Mouse (Mus musculus) lung, postnatal 0 days (tissue): Measurements from ENCODE around the gene Prss46. TPM values are rescaled to one million over a fixed set of nuclear protein-coding genes. Genes with fewer than 3 reads are reported as not detected.

Experiments
- ATAC-seq: fragments of 200-750 bp; cut with Nextera tagmentation; 2 replicates; pipeline ENCODE4 v1.8.0; 2017; ENCODE audit warnings: moderate library complexity
- DNase-seq: peaks from one replicate; pipeline ENCODE4 v3.0.0-alpha.2; 2016; ENCODE audit warnings: low spot score
- H3K27ac ChIP-seq: fragments of 300-500 bp; sonication (generic); 2 replicates; pipeline ENCODE4 v1.5.1; 2014; ENCODE audit warnings: antibody characterized with exemption, mild to moderate bottlenecking, low read length, mixed read lengths
- H3K27me3 ChIP-seq: fragments of 300-500 bp; sonication (generic); replicated peaks from 2 replicates; pipeline ENCODE4 v1.6.1; 2014; ENCODE audit warnings: low read length, mixed read lengths; ENCODE audit not compliant: insufficient read depth
- H3K36me3 ChIP-seq: fragments of 300-500 bp; sonication (generic); 2 replicates; pipeline ENCODE4 v1.6.1; 2014; ENCODE audit warnings: low read length, mixed read lengths; ENCODE audit not compliant: insufficient read depth
- H3K4me1 ChIP-seq: fragments of 300-500 bp; sonication (generic); 2 replicates; pipeline ENCODE4 v1.6.1; 2014; ENCODE audit warnings: antibody characterized with exemption, low read depth, low read length, mixed read lengths; ENCODE audit not compliant: insufficient read depth
- H3K4me2 ChIP-seq: fragments of 300-500 bp; sonication (generic); replicated peaks from 2 replicates; pipeline ENCODE4 v1.6.1; 2014; ENCODE audit warnings: low read depth, mild to moderate bottlenecking, low read length, moderate library complexity, mixed read lengths
- H3K4me3 ChIP-seq: fragments of 300-500 bp; sonication (generic); 2 replicates; pipeline ENCODE4 v1.5.1; 2014; ENCODE audit warnings: low read depth, low read length
- H3K9ac ChIP-seq: fragments of 300-500 bp; sonication (generic); replicated peaks from 2 replicates; pipeline ENCODE4 v1.6.1; 2014; ENCODE audit warnings: low read depth, mild to moderate bottlenecking
- H3K9me3 ChIP-seq: fragments of 300-500 bp; sonication (generic); 2 replicates; pipeline ENCODE4 v1.6.1; 2016; ENCODE audit warnings: low read length, mixed read lengths
- CTCF ChIP-seq: IDR thresholded peaks from 2 replicates; pipeline ENCODE4 v1.5.1; 2016; ENCODE audit warnings: antibody characterized with exemption, mild to moderate bottlenecking
- EP300 ChIP-seq: IDR thresholded peaks from 2 replicates; pipeline ENCODE4 v1.6.1; 2016; ENCODE audit warnings: antibody characterized with exemption, mild to moderate bottlenecking, control low read depth
- WGBS: fragments of 180-500 bp; shearing (Covaris S2); extraction: QIAGEN DNeasy Blood & Tissue Kit; methylation state at CpG from one replicate; pipeline ENCODE4 v1.1.7; 2014; 5-methylcytosine and 5-hydroxymethylcytosine counted together
- polyA plus RNA-seq: library from polyadenylated mRNA; unstranded; fragments of >200 nt; fragmentation: Nextera tagmentation; extraction: Ambion mirVana; gene quantifications from 2 replicates; pipeline ENCODE4 v1.2.1, GENCODE M21; 2015

The Prss46 gene
- polyA plus RNA-seq, 1 experiment from 2014 or later = not detected

DNA sequence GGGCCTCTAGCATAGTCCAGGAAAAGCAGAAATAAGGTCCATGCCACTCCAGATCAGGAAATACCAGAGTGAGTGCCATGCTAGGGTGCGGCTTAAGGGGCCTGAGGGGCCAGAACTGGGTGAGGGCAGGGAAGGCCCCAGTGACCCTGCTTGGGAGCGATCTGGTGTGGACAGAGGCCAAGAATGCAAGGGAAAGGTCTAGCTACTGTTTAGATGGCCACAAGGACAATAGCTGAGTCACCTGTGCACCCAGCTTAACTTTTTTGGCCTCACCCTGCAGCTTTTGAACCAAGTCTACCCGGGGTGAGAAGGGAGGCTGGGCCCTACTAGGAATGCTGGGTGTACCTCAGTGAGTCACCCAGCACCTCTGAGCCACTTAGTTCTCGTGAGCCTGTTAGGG lies 36.5 kb downstream of the Prss46 start:
- H3K4me2 ChIP-seq = peak overlapping the region; percentile 83
- no peaks in the 10 kb centered on the region for H3K36me3 ChIP-seq
- TF ChIP-seq EP300 = peak; percentile 44; the same call in 1 of the 2 replicates
- no peak for TF ChIP-seq CTCF
- no peaks in the 10 kb centered on the region for H3K27me3 ChIP-seq
- 37% methylated on average over 4 of the region's 4 CpGs for WGBS
- DNase-seq (peak; percentile 87), ATAC-seq (peak; percentile 81)
- peak overlapping the region; percentile 35; the same call in 1 of the 2 replicates for H3K9ac ChIP-seq
- H3K4me1 ChIP-seq = peaks cover 11% of the 10 kb centered on the region; the same call in 1 of the 2 replicates
- H3K9me3 ChIP-seq = no peaks in the 10 kb centered on the region
- peak overlapping the region; percentile 91 for H3K27ac ChIP-seq
- H3K4me3 ChIP-seq = peak overlapping the region; percentile 57

DNA sequence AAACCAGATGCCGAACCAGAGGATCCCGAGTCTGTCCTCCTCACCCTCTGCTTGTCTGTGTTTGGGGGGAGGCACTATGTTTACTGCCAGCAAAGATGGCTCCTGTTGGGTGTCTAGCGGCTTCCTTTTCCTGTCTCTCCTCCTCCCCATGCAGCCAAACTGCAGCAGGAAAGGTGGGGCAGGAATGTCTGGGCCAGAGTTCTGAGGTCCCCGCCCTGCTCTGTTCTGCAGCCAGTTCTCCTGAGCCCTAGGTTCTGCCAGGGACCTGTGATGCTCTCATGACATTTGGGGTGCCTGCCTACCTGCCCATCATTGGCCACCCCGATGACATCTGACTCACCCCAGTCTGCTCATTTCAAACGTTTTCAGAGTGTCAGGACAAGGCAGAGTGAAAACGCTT lies 37.6 kb downstream of the Prss46 start:
- ATAC-seq (peak; percentile 20; the same call in 1 of the 2 replicates), DNase-seq (peak; percentile 67)
- Histone ChIP-seq H3K4me2 (peak overlapping the region; percentile 83), H3K9me3 (no peaks in the 10 kb centered on the region), H3K9ac (no peak overlapping the region), H3K27me3 (no peaks in the 10 kb centered on the region), H3K4me1 (peaks cover 11% of the 10 kb centered on the region; the same call in 1 of the 2 replicates), H3K36me3 (no peaks in the 10 kb centered on the region), H3K27ac (peak overlapping the region; percentile 91), H3K4me3 (no peak overlapping the region)
- WGBS = 46% methylated on average over 7 of the region's 7 CpGs
- TF ChIP-seq CTCF (no peak), EP300 (peak; percentile 66; the same call in 1 of the 2 replicates)

DNA sequence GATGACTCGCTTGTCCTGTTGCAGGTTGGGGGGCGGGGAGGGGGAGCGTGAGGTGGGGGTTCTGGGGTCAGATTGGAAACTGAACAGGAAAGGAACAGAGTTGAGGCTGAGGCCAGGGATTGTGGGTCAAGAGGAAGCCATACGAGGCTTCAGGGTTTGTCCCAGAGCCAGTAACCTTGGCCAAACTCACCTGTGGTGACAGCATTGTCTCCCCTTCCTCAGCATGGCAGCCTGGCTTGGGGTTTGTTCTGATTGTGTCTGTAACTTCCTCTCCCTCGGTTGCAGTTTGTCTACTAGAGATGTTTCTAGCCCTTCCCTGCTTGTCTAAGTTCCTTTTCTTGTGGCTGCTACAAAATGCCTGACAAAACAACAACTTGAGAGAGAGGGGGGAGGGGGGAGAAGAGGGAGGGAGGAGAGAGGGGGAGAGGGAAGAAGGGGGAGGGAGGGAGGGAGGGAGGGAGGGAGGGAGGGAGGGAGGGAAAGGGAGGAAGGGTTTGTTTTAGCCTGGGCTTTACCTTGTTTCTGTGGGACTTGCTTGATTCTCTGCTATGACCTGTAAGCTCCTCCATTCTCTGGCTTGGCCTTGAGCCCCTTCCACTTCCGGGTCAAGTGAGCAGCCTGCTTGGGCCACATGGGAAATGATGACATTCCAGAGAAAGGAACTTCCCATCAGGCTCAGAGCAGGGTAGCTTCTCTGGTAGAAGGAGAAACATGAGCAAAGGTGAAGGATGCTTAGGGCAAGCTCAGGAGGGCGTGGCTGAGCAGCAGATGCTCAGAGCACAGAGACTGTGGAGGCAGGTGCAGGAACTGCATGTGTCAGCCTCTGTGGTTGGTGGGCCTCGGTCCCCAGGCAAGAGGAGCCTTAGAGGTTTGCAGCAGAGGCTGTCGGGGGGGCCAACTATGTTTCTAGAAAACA lies 43.3 kb downstream of the Prss46 start:
- no peaks in the 10 kb centered on the region for H3K27me3 ChIP-seq
- H3K9me3 ChIP-seq = no peaks in the 10 kb centered on the region
- no peak overlapping the region for H3K4me3 ChIP-seq
- 53% methylated on average over 9 of the region's 9 CpGs for WGBS
- no peak overlapping the region for H3K9ac ChIP-seq
- no peak overlapping the region for H3K4me2 ChIP-seq
- DNase-seq (no peak), ATAC-seq (no peak)
- peaks cover 12% of the 10 kb centered on the region; the same call in 1 of the 2 replicates for H3K36me3 ChIP-seq
- no peak overlapping the region for H3K27ac ChIP-seq
- TF ChIP-seq EP300 (no peak), CTCF (no peak)
- no peaks in the 10 kb centered on the region; the same call in 1 of the 2 replicates for H3K4me1 ChIP-seq

DNA sequence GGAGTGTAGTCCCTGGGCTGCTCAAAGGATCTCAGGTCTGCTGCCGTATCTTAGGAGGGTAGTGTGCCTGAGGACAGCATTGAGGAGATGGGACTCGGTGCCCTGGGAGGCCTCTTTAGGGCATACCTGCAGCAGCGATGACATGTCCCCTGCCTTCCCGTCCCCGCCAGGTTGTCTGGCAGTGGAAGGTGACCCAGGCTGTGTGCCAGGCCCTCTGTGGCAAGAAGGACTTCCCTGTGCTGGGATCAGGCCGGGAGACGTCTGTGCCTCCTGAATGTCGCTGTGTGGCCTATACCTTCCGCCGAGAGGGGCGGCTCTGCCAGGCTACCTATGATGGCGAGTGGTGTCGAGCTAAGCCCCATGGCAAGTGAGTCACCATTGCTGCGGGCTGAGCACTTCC lies 44.6 kb downstream of the Prss46 start:
- WGBS = 90% methylated on average over 14 of the region's 14 CpGs
- DNase-seq (no peak), ATAC-seq (no peak)
- Histone ChIP-seq H3K4me1 (no peaks in the 10 kb centered on the region; the same call in 1 of the 2 replicates), H3K4me3 (no peak overlapping the region), H3K36me3 (peaks cover 12% of the 10 kb centered on the region; the same call in 1 of the 2 replicates), H3K27me3 (no peaks in the 10 kb centered on the region), H3K27ac (no peak overlapping the region), H3K9ac (no peak overlapping the region), H3K4me2 (no peak overlapping the region), H3K9me3 (no peaks in the 10 kb centered on the region)
- TF ChIP-seq EP300 (no peak), CTCF (no peak)

DNA sequence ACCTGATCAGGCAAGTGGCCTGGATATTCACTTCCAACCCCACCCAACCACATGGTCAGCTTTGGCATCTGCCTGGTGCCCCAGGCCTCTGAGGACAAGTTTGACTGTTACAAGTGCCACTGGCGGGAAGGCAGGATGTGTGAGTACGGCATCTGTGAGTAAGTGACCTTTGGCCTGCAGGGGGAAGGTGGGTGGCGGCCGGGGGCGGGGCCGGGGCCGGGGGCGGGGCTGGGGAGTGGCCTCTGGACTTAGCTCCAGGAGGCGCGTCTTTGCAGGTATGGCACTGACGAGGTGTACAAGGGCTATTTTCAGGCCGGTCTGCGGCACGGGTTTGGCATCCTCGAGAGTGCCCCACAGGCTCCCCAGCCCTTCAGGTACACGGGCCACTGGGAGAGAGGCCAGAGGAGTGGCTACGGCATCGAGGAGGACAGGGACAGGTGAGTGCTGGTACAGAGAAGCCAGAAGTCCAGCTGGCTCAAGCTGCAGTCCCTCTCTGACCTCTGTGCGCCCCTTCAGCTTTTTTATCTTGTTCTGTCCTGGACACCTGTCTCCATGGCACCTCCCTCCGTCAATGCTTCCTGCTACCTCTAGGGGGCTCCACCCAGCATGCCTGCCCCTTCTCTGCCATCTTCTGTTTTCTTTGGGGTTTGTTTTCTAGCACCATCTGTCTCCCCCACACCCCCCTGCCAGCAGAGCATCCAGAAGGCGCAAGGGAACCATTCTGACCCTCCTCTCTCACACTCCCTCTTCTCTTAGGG lies 45.9 kb downstream of the Prss46 start:
- Histone ChIP-seq H3K36me3 (peaks cover 12% of the 10 kb centered on the region; the same call in 1 of the 2 replicates), H3K4me2 (no peak overlapping the region), H3K9me3 (no peaks in the 10 kb centered on the region), H3K4me1 (no peaks in the 10 kb centered on the region; the same call in 1 of the 2 replicates), H3K9ac (no peak overlapping the region), H3K27ac (no peak overlapping the region), H3K27me3 (no peaks in the 10 kb centered on the region), H3K4me3 (no peak overlapping the region)
- WGBS = 17% methylated on average over 20 of the region's 21 CpGs
- peak; percentile 51 for TF ChIP-seq CTCF
- TF ChIP-seq EP300 = no peak
- 0 out of 2 replicates have a peak, but pooled peaks have one; percentile 5 for ATAC-seq
- peak; percentile 40 for DNase-seq
